ENCODE assay signal across 2 mouse cellular contexts in genomic region chr15:96457338-96457664, GRCm38 (mm10).
TF ChIP-seq lines count a peak whose summit lies in the region.

No protein-coding gene starts in this region.

TF ChIP-seq in CH12.LX, 34 proteins besides CTCF, POLR2A, EP300 and RAD21:
- no peak for TF ChIP-seq KAT2A (IDR thresholded peaks at IDR 0.05; ENCODE audit: insufficient replicate concordance, low read length)
- TF ChIP-seq JUND (conservative IDR thresholded peaks at IDR 0.05; ENCODE audit: low read depth, low read length) = no peak
- no peak for TF ChIP-seq MXI1 (IDR thresholded peaks at IDR 0.05; ENCODE audit: low read depth, low read length)
- no peak for TF ChIP-seq BHLHE40 (IDR thresholded peaks at IDR 0.05; ENCODE audit: low read depth, low read length)
- no peak for TF ChIP-seq POLR2AphosphoS2 (IDR thresholded peaks at IDR 0.05; ENCODE audit: low read depth, low read length)
- TF ChIP-seq TCF12 (IDR thresholded peaks at IDR 0.05; ENCODE audit: low read depth, low read length) = no peak
- no peak for TF ChIP-seq PAX5 (IDR thresholded peaks at IDR 0.05; ENCODE audit: low read length)
- TF ChIP-seq ZC3H11A (IDR thresholded peaks at IDR 0.05; ENCODE audit: low read depth, low read length) = no peak
- no peak for TF ChIP-seq TBP (conservative IDR thresholded peaks at IDR 0.05; ENCODE audit: low read depth, low read length)
- TF ChIP-seq ZMIZ1 (IDR thresholded peaks at IDR 0.05; ENCODE audit: low read depth, low read length) = no peak
- no peak for TF ChIP-seq CHD2 (IDR thresholded peaks at IDR 0.05; ENCODE audit: low read length)
- no peak for TF ChIP-seq RCOR1 (conservative IDR thresholded peaks at IDR 0.05; ENCODE audit: low read depth, low read length)
- no peak for TF ChIP-seq UBTF (IDR thresholded peaks at IDR 0.05; ENCODE audit: low read depth, low read length)
- no peak for TF ChIP-seq ZNF384 (IDR thresholded peaks at IDR 0.05; ENCODE audit: low read depth, low read length)

TF ChIP-seq in MEL, 35 proteins besides CTCF, POLR2A, EP300 and RAD21:
- TF ChIP-seq UBTF (IDR thresholded peaks at IDR 0.05; ENCODE audit: borderline replicate concordance, insufficient read depth, low read depth, low read length) (no peak), GABPA (IDR thresholded peaks at IDR 0.05; ENCODE audit: low read depth, low read length) (no peak), ZC3H11A (IDR thresholded peaks at IDR 0.05; ENCODE audit: low read depth, low read length) (no peak), ZKSCAN1 (IDR thresholded peaks at IDR 0.05; ENCODE audit: low read depth, low read length) (no peak), SIN3A (IDR thresholded peaks at IDR 0.05; ENCODE audit: low read length) (peak; percentile 82; the same call in 1 of the 2 replicates), POLR2AphosphoS5 (IDR thresholded peaks at IDR 0.05; ENCODE audit: borderline replicate concordance, low read depth, low read length) (no peak), USF2 (IDR thresholded peaks at IDR 0.05; ENCODE audit: borderline replicate concordance in 1 of 2, insufficient read depth in 1 of 2, low read depth in 1 of 2, low read length in 2 of 2) (no peak), TAL1 (IDR thresholded peaks at IDR 0.05; ENCODE audit: low read length) (peak; percentile 56), MAFK (IDR thresholded peaks at IDR 0.05; ENCODE audit: borderline replicate concordance, low read depth, low read length) (no peak), ELF1 (IDR thresholded peaks at IDR 0.05; ENCODE audit: low read depth, low read length) (no peak), POLR2AphosphoS2 (IDR thresholded peaks at IDR 0.05; ENCODE audit: low read length) (no peak), CHD1 (IDR thresholded peaks at IDR 0.05; ENCODE audit: low read depth, low read length) (0 out of 2 replicates have a peak, but pooled peaks have one; percentile 63), MYC (IDR thresholded peaks at IDR 0.05; ENCODE audit: low read depth, low read length) (no peak), RCOR1 (IDR thresholded peaks at IDR 0.05; ENCODE audit: low read depth, low read length) (peak; percentile 59; the same call in 1 of the 2 replicates), MXI1 (IDR thresholded peaks at IDR 0.05; ENCODE audit: low read depth, low read length) (peak; percentile 74; the same call in 1 of the 2 replicates), USF1 (IDR thresholded peaks at IDR 0.05; ENCODE audit: low read depth, low read length) (no peak), E2F4 (IDR thresholded peaks at IDR 0.05; ENCODE audit: borderline replicate concordance, low read depth, low read length) (no peak), SMC3 (IDR thresholded peaks at IDR 0.05; ENCODE audit: low read depth, low read length) (no peak), ZMIZ1 (IDR thresholded peaks at IDR 0.05; ENCODE audit: low read depth, low read length) (no peak), MAZ (IDR thresholded peaks at IDR 0.05; ENCODE audit: low read depth, low read length) (no peak), BHLHE40 (IDR thresholded peaks at IDR 0.05; ENCODE audit: borderline replicate concordance, low read depth, low read length) (0 out of 2 replicates have a peak, but pooled peaks have one; percentile 34), ZNF384 (IDR thresholded peaks at IDR 0.05; ENCODE audit: low read depth, low read length) (no peak), TBP (IDR thresholded peaks at IDR 0.05; ENCODE audit: low read depth, low read length) (no peak), KAT2A (conservative IDR thresholded peaks at IDR 0.05; ENCODE audit: low read depth, low read length) (no peak), GATA1 (IDR thresholded peaks at IDR 0.05; ENCODE audit: low read depth, low read length) (peak; percentile 70), NELFE (IDR thresholded peaks at IDR 0.05; ENCODE audit: low read depth, low read length) (no peak), NRF1 (IDR thresholded peaks at IDR 0.05; ENCODE audit: insufficient read depth, low read depth, low read length, poor library complexity, severe bottlenecking) (no peak), JUND (IDR thresholded peaks at IDR 0.05; ENCODE audit: low read depth, low read length) (no peak), TCF12 (IDR thresholded peaks at IDR 0.05; ENCODE audit: low read depth, low read length) (peak; percentile 42; the same call in 1 of the 2 replicates), CHD2 (IDR thresholded peaks at IDR 0.05; ENCODE audit: low read length) (no peak), HCFC1 (IDR thresholded peaks at IDR 0.05; ENCODE audit: low read depth, low read length) (no peak), MEF2A (IDR thresholded peaks at IDR 0.05; ENCODE audit: extremely low read depth, insufficient replicate concordance, low read depth, low read length, poor library complexity, severe bottlenecking) (no peak), ETS1 (IDR thresholded peaks at IDR 0.05; ENCODE audit: low read depth, low read length) (peak; percentile 51; the same call in 1 of the 2 replicates), MYB (IDR thresholded peaks at IDR 0.05; ENCODE audit: low read depth, low read length) (no peak), MAX (IDR thresholded peaks at IDR 0.05; ENCODE audit: low read length) (no peak)
